ENCODE assay signal across 31 mouse cellular contexts in the genomic region with DNA sequence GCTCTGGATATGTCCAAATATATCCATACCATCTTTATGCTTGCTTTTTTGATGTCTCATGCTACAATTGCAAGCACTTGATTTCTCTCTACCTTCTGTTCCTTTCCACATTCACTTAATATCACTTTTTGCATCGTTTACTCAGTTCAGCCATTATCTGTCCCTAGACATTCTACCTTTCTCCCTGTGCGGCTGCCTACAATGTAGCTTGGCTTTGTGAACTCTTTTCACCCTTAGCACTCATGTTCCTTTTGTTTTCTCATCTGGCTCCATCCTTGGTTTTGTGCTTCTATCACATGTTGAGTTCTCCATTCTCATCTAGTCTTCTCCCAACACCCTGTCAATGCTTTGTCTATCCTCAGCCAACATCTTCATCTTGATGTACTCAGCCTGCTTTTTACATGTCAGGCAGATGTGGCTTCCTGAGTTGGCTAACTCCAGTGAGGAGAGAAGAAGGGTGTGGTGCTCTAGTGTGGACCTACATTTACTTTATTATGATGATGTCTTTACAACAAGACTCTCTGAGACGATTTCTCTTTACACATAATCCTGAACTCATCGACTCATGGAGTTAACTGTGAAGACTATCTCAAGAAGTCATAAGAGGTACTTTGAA.
"Had no signal": no experiment of that assay in that cellular context is flagged by ENCODE, and none has a peak within 500 bp of the region (broad histone marks: within the 10 kb centered on the region; RNA-seq: fewer than 3 reads in every experiment).

No protein-coding gene starts in this region.

- H3K27me3 ChIP-seq: heart, embryonic 12.5 days; heart, embryonic 13.5 days; heart, embryonic 15.5 days; hindbrain, embryonic 12.5 days; hindbrain, embryonic 13.5 days; hindbrain, embryonic 15.5 days; intestine, embryonic 15.5 days; kidney, embryonic 15.5 days had no signal

- DNase-seq: heart, postnatal 10 days; heart, postnatal 14 days; heart, postnatal 36 days; heart, postnatal 4 days; kidney, adult 11 months; kidney, adult 18-20 months; kidney, adult 2 months; kidney, adult 8-10 months; kidney, adult 9 months; kidney, postnatal 10 days; kidney, postnatal 14 days; kidney, postnatal 25 days; kidney, postnatal 36 days; kidney, postnatal 4 days; layer of hippocampus, adult 9-11 months; layer of hippocampus, postnatal 36 days had no signal

- H3K9ac ChIP-seq: heart, embryonic 12.5 days; heart, embryonic 13.5 days; heart, embryonic 15.5 days; hindbrain, embryonic 12.5 days; hindbrain, embryonic 13.5 days; hindbrain, embryonic 14.5 days; hindbrain, embryonic 15.5 days; intestine, embryonic 15.5 days; kidney, embryonic 15.5 days had no signal

- H3K9me3 ChIP-seq: heart, embryonic 15.5 days; hindbrain, embryonic 12.5 days; hindbrain, embryonic 13.5 days; hindbrain, embryonic 15.5 days; intestine, embryonic 15.5 days; kidney, embryonic 15.5 days had no signal

- H3K4me3 ChIP-seq: heart, embryonic 12.5 days; heart, embryonic 13.5 days; heart, embryonic 15.5 days; hindbrain, embryonic 10.5 days; hindbrain, embryonic 12.5 days; hindbrain, embryonic 13.5 days; hindbrain, embryonic 15.5 days; intestine, embryonic 15.5 days; kidney, embryonic 15.5 days; layer of hippocampus, adult 2 months; left cerebral cortex, adult 2 months had no signal

- H3K27ac ChIP-seq: heart, embryonic 13.5 days; heart, embryonic 15.5 days; hindbrain, embryonic 10.5 days; hindbrain, embryonic 12.5 days; hindbrain, embryonic 13.5 days; hindbrain, embryonic 14.5 days; hindbrain, embryonic 15.5 days; hindbrain, postnatal 0 days; intestine, embryonic 15.5 days; kidney, embryonic 15.5 days; kidney, postnatal 0 days; layer of hippocampus, adult 2 months; left cerebral cortex, adult 2 months had no signal

- H3K4me2 ChIP-seq: heart, embryonic 11.5 days; heart, embryonic 12.5 days; heart, embryonic 13.5 days; heart, embryonic 15.5 days; hindbrain, embryonic 12.5 days; hindbrain, embryonic 13.5 days; hindbrain, embryonic 14.5 days; hindbrain, embryonic 15.5 days; intestine, embryonic 15.5 days; kidney, embryonic 15.5 days had no signal

- H3K4me1 ChIP-seq: heart, embryonic 12.5 days; heart, embryonic 13.5 days; heart, embryonic 15.5 days; hindbrain, embryonic 10.5 days; hindbrain, embryonic 12.5 days; hindbrain, embryonic 13.5 days; hindbrain, embryonic 15.5 days; intestine, embryonic 15.5 days; kidney, embryonic 15.5 days had no signal
